Mouse (Mus musculus) small intestine, adult 2 months (tissue): ENCODE results near the gene Snrk. TPM values are rescaled to one million over a fixed set of nuclear protein-coding genes. Genes with fewer than 3 reads are reported as not detected.
A peak's percentile ranks its signal among the peaks of the same experiment; 100 is the strongest.
"Not testable (repeated sequence)": the region's sequence is repeated elsewhere in the genome, so short reads cannot be mapped to it uniquely, and the experiment has no call there.

ENCODE experiments used
- H3K27ac ChIP-seq: fragments of 200-500 bp; 2 replicates; pipeline ENCODE4 v1.5.1; 2012; ENCODE audit warnings: low read depth, low read length, control low read depth, inconsistent platforms; ENCODE audit not compliant: insufficient read depth
- H3K27me3 ChIP-seq: fragments of 200-500 bp; 2 replicates; pipeline ENCODE4 v1.6.1; 2012; ENCODE audit warnings: mild to moderate bottlenecking, moderate library complexity, low read length, inconsistent platforms; ENCODE audit not compliant: control insufficient read depth, insufficient read depth
- H3K36me3 ChIP-seq: fragments of 200-500 bp; 2 replicates; pipeline ENCODE4 v1.6.1; 2012; ENCODE audit warnings: mild to moderate bottlenecking, low read length, control low read depth, inconsistent platforms; ENCODE audit not compliant: control insufficient read depth, insufficient read depth
- H3K4me1 ChIP-seq: fragments of 200-500 bp; 2 replicates; pipeline ENCODE4 v1.6.1; 2012; ENCODE audit warnings: low read length, inconsistent platforms, mixed read lengths; ENCODE audit not compliant: control insufficient read depth, insufficient read depth, insufficient read length
- H3K4me3 ChIP-seq: fragments of 200-500 bp; 2 replicates; pipeline ENCODE4 v1.5.1; 2012; ENCODE audit warnings: low read depth, mild to moderate bottlenecking, control low read depth, inconsistent platforms, low read length, moderate library complexity
- CTCF ChIP-seq: fragments of 200-500 bp; IDR thresholded peaks from 2 replicates; pipeline ENCODE4 v1.5.1; 2012; ENCODE audit warnings: low read depth, mild to moderate bottlenecking, control low read depth, inconsistent platforms, low read length, moderate library complexity, mixed read lengths; ENCODE audit not compliant: insufficient replicate concordance, insufficient read length; ENCODE audit errors: extremely low read depth
- POLR2A ChIP-seq: fragments of 200-500 bp; IDR thresholded peaks from 2 replicates; pipeline ENCODE4 v1.6.1; 2012; ENCODE audit warnings: low read depth, mild to moderate bottlenecking, control low read depth, inconsistent platforms, low read length, moderate library complexity
- WGBS: fragments of 180-500 bp; shearing (Covaris S2); methylation state at CpG from one replicate; pipeline ENCODE4 v1.1.7; 2018; 5-methylcytosine and 5-hydroxymethylcytosine counted together
- polyA plus RNA-seq: library from polyadenylated mRNA; depleted of rRNA; stranded (reverse); fragments of >200 nt; gene quantifications from 2 replicates; pipeline ENCODE4 v1.2.3, GENCODE M21; 2012

Gene Snrk
- polyA plus RNA-seq, 1 experiment: 52.6 TPM

DNA sequence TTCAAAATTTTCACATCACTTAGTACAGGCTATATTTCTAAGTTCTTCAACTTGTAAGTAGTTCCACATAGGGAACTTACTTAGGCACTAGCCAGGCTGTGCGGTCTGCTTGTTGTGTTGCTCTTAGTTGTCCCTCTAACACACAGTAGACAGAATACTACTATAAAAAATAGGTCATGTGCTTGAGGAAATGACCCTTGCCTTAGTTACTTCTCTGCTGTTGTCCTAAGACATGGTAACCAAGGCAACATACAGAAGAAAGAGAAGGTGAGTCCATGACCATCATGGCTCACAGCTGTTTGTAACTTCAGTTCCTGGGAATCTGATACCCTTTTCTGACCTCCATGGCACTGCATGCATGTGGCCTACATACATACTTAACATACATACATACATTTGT lies 38.1 kb downstream of the Snrk start:
- H3K27ac ChIP-seq: no peak overlapping the region
- H3K4me1 ChIP-seq: peaks cover 28% of the 10 kb centered on the region
- H3K4me3 ChIP-seq: no peak overlapping the region
- H3K36me3 ChIP-seq: peaks cover 24% of the 10 kb centered on the region
- TF ChIP-seq POLR2A (no peak), CTCF (no peak)
- WGBS: 77% methylated on average over 1 of the region's 1 CpGs
- no peaks in the 10 kb centered on the region for H3K27me3 ChIP-seq

GRCm38 (mm10) chr9:122156389-122157078 lies 39.5 kb downstream of the Snrk start:
- peaks cover 32% of the 10 kb centered on the region for H3K36me3 ChIP-seq
- no peak overlapping the region for H3K4me3 ChIP-seq
- H3K27ac ChIP-seq: 0 out of 2 replicates have a peak overlapping the region, but pooled peaks have one; percentile 42
- no peaks in the 10 kb centered on the region for H3K27me3 ChIP-seq
- peaks cover 28% of the 10 kb centered on the region for H3K4me1 ChIP-seq
- no peak for TF ChIP-seq POLR2A
- peak; percentile 69; the same call in 1 of the 2 replicates for TF ChIP-seq CTCF
- WGBS: 50% methylated on average over 5 of the region's 5 CpGs

- Histone ChIP-seq H3K4me3 (no peak overlapping the region), H3K27ac (0 out of 2 replicates have a peak overlapping the region, but pooled peaks have one; percentile 49), H3K36me3 (peaks cover 32% of the 10 kb centered on the region), H3K4me1 (peaks cover 24% of the 10 kb centered on the region), H3K27me3 (no peaks in the 10 kb centered on the region)
- no peak for TF ChIP-seq CTCF
- TF ChIP-seq POLR2A: no peak
- 57% methylated on average over 14 of the region's 14 CpGs for WGBS
These were observed 40.0 kb downstream of the Snrk start for GRCm38 (mm10) chr9:122157079-122157441.

- Histone ChIP-seq H3K27me3 (no peaks in the 10 kb centered on the region), H3K27ac (no peak overlapping the region), H3K4me1 (peaks cover 13% of the 10 kb centered on the region), H3K4me3 (no peak overlapping the region), H3K36me3 (peaks cover 51% of the 10 kb centered on the region)
- TF ChIP-seq CTCF (no peak), POLR2A (no peak)
- 56% methylated on average over 4 of the region's 4 CpGs for WGBS
These were observed 47.5 kb downstream of the Snrk start for GRCm38 (mm10) chr9:122164535-122164934.

- 32% methylated on average over 5 of the region's 5 CpGs for WGBS
- not testable (repeated sequence) for H3K27ac ChIP-seq, H3K4me3 ChIP-seq, H3K27me3 ChIP-seq, H3K4me1 ChIP-seq
- peaks cover 48% of the 10 kb centered on the region for H3K36me3 ChIP-seq
These were observed 50.7 kb downstream of the Snrk start for GRCm38 (mm10) chr9:122167719-122168118.

DNA sequence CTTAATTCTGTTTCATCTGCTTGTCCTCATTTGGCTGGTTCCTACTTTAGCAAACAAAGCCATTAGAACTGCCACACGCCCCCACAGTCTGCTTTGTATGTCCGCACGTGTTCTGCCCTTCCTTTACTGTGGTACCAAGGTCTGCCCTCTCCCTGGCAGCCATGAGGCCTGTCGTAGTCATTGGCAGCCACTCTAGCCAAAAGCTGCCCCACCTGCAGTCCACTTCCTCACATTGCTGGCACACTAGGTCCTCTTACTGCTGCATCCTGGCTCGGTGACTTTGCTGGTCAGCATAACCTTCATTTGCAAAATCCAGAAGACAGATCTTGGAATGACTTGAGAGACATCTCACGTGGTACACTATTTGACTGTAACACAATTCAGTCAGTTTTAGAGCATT lies 52.8 kb downstream of the Snrk start:
- 51% methylated on average over 6 of the region's 6 CpGs for WGBS
- Histone ChIP-seq H3K4me3 (no peak overlapping the region), H3K27me3 (no peaks in the 10 kb centered on the region), H3K27ac (no peak overlapping the region), H3K36me3 (peaks cover 33% of the 10 kb centered on the region), H3K4me1 (peaks cover 6% of the 10 kb centered on the region)
- no peak for TF ChIP-seq POLR2A
- no peak for TF ChIP-seq CTCF

DNA sequence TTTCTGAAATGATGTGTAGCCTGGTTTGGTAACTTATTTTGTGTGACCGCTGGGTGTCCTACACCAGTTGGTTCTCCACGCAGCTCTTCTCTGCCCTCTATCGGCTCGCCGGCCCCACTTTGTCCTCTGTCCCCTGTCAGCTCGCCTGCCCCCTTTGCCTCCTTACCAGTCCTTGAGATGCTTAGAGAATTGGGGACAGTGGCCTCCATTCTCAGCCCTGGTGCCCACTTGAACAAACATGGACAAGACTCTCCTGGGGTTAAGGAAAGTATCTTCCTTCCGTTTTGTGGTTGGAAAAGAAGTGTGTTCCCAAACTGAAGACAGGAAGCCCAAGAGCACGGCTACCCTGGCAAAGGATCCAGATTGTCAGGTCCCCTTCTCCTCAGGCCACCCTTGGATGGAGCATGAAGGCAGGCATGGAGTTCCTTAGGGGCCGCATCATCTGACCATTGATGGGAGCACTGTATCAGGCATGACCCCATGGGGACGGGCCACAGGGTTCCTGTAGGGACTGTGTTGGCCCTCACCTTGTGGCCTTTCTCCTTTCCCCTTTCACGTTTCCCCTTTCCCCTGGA lies 55.6 kb downstream of the Snrk start:
- 92% methylated on average over 11 of the region's 11 CpGs for WGBS
- TF ChIP-seq POLR2A (no peak), CTCF (no peak)
- Histone ChIP-seq H3K27me3 (no peaks in the 10 kb centered on the region), H3K4me3 (no peak overlapping the region), H3K36me3 (peaks cover 9% of the 10 kb centered on the region), H3K27ac (no peak overlapping the region), H3K4me1 (peaks cover 5% of the 10 kb centered on the region; the same call in 1 of the 2 replicates)
